Mouse (Mus musculus) hindbrain, embryonic 15.5 days (tissue): ENCODE data around the gene H2al1a. TPM values are rescaled to one million over a fixed set of nuclear protein-coding genes. Genes with fewer than 3 reads are reported as not detected.
"Not testable (repeated sequence)": the region's sequence is repeated elsewhere in the genome, so short reads cannot be mapped to it uniquely, and the experiment has no call there.

Experiments
- ATAC-seq: fragments of 200-750 bp; cut with Nextera tagmentation; 2 replicates; pipeline ENCODE4 v1.8.0; 2017; ENCODE audit warnings: low read depth, moderate number of reproducible peaks, moderate TSS enrichment; ENCODE audit not compliant: low FRiP score
- H3K27ac ChIP-seq: fragments of 300-500 bp; sonication (generic); replicated peaks from 2 replicates; pipeline ENCODE4 v1.5.1; 2015; ENCODE audit warnings: mild to moderate bottlenecking, inconsistent platforms
- H3K27me3 ChIP-seq: fragments of 300-500 bp; sonication (generic); 2 replicates; pipeline ENCODE4 v1.6.1; 2015; ENCODE audit warnings: control low read depth, inconsistent platforms
- H3K36me3 ChIP-seq: fragments of 300-500 bp; sonication (generic); 2 replicates; pipeline ENCODE4 v1.6.1; 2015; ENCODE audit warnings: control low read depth, inconsistent platforms
- H3K4me1 ChIP-seq: fragments of 300-500 bp; sonication (generic); replicated peaks from 2 replicates; pipeline ENCODE4 v1.6.1; 2015; ENCODE audit warnings: control low read depth, inconsistent platforms
- H3K4me2 ChIP-seq: fragments of 300-500 bp; sonication (generic); 2 replicates; pipeline ENCODE4 v1.6.1; 2015; ENCODE audit warnings: moderate library complexity, mild to moderate bottlenecking, inconsistent platforms
- H3K4me3 ChIP-seq: fragments of 300-500 bp; sonication (generic); 2 replicates; pipeline ENCODE4 v1.5.1; 2015; ENCODE audit warnings: mild to moderate bottlenecking, inconsistent platforms
- H3K9ac ChIP-seq: fragments of 300-500 bp; sonication (generic); 2 replicates; pipeline ENCODE4 v1.6.1; 2015; ENCODE audit warnings: inconsistent platforms
- H3K9me3 ChIP-seq: fragments of 300-500 bp; sonication (generic); 2 replicates; pipeline ENCODE4 v1.6.1; 2016; ENCODE audit warnings: control low read depth, inconsistent platforms
- WGBS: fragments of 180-500 bp; shearing (Covaris S2); methylation state at CpG from one replicate; pipeline ENCODE4 v1.1.7; 2015; 5-methylcytosine and 5-hydroxymethylcytosine counted together
- polyA plus RNA-seq: library from polyadenylated mRNA; unstranded; fragments of >200 nt; fragmentation: Nextera tagmentation; extraction: Ambion mirVana; gene quantifications from 2 replicates; pipeline ENCODE4 v1.2.1, GENCODE M21; 2015

Gene H2al1a
- polyA plus RNA-seq, 1 experiment from 2014 or later = not detected

DNA sequence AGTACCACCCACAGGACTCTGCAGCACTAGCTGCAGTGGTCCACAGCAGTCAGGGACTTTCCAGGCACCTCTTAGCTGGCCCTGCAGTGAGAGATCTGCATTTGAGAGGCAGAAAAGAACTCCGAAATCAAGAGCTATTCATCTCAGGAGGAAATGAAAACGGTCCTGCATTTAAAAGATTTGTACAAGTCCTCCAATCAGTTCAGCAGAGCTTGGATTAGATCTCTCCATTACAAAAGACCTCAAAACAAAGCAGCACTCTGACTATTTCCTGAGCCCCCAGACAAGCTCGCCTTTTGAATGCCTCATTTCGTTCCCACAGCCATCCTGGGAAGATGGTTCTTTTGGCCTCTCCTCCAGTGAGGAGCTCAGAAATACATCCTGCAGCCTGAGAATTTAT, 9.8 kb upstream of the H2al1a start:
- Histone ChIP-seq H3K9ac (no peak overlapping the region), H3K27me3 (no peaks in the 10 kb centered on the region), H3K27ac (no peak overlapping the region), H3K9me3 (no peaks in the 10 kb centered on the region), H3K4me2 (no peak overlapping the region), H3K4me3 (no peak overlapping the region), H3K4me1 (no peaks in the 10 kb centered on the region), H3K36me3 (no peaks in the 10 kb centered on the region)
- no peak for ATAC-seq
- WGBS = 49% methylated on average over 4 of the region's 4 CpGs

DNA sequence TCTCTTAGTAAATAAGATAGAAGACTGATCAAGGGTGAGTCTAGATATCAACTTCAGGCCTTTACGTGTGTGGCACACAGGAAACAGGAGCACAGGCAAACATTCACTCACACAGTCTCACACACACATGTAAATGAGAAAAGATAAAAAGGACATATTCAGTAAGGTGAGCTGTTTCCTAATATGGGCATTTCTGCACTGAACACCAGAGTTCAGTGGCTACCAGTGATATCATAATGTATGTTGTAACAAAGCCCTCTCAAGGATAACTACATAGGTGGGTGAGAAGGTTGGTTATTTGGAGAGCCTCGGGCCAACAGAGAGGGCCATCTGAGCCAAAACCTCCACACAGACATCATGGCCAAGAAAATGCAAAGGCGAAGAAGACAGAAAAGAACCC, 3.1 kb downstream of the H2al1a start, which contains the start of gene H2al1b:
Gene H2al1b, plus strand, starts transcription at position 301 of the 400 bp plus-strand sequence.
- not testable (repeated sequence) for H3K4me1 ChIP-seq, H3K4me2 ChIP-seq, H3K27ac ChIP-seq, H3K27me3 ChIP-seq, H3K9me3 ChIP-seq, H3K4me3 ChIP-seq, H3K9ac ChIP-seq, ATAC-seq, H3K36me3 ChIP-seq
- WGBS = 92% methylated on average over 1 of the region's 3 CpGs

DNA sequence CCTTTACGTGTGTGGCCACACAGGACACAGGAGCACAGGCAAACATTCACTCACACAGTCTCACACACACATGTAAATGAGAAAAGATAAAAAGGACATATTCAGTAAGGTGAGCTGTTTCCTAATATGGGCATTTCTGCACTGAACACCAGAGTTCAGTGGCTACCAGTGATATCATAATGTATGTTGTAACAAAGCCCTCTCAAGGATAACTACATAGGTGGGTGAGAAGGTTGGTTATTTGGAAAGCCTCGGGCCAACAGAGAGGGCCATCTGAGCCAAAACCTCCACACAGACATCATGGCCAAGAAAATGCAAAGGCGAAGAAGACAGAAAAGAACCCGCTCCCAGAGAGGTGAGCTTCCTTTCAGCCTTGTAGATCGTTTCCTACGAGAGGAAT, 6.3 kb downstream of the H2al1a start, which contains the start of gene H2al1c:
Gene H2al1c, plus strand, starts transcription at position 301 of the 400 bp plus-strand sequence.
- 96% methylated on average over 2 of the region's 6 CpGs for WGBS
- not testable (repeated sequence) for ATAC-seq, H3K27me3 ChIP-seq, H3K9ac ChIP-seq, H3K36me3 ChIP-seq, H3K27ac ChIP-seq, H3K9me3 ChIP-seq, H3K4me2 ChIP-seq, H3K4me1 ChIP-seq, H3K4me3 ChIP-seq

DNA sequence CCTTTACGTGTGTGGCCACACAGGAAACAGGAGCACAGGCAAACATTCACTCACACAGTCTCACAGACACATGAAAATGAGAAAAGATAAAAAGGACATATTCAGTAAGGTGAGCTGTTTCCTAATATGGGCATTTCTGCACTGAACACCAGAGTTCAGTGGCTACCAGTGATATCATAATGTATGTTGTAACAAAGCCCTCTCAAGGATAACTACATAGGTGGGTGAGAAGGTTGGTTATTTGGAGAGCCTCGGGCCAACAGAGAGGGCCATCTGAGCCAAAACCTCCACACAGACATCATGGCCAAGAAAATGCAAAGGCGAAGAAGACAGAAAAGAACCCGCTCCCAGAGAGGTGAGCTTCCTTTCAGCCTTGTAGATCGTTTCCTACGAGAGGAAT, 9.5 kb downstream of the H2al1a start, which contains the start of gene H2al1d:
Gene H2al1d, plus strand, starts transcription at position 301 of the 400 bp plus-strand sequence.
- not testable (repeated sequence) for H3K4me3 ChIP-seq, H3K9me3 ChIP-seq, H3K36me3 ChIP-seq, H3K27me3 ChIP-seq, ATAC-seq, H3K4me1 ChIP-seq, H3K4me2 ChIP-seq, H3K27ac ChIP-seq, H3K9ac ChIP-seq
- no CpG with 5 or more reads among the region's 6 CpGs for WGBS

DNA sequence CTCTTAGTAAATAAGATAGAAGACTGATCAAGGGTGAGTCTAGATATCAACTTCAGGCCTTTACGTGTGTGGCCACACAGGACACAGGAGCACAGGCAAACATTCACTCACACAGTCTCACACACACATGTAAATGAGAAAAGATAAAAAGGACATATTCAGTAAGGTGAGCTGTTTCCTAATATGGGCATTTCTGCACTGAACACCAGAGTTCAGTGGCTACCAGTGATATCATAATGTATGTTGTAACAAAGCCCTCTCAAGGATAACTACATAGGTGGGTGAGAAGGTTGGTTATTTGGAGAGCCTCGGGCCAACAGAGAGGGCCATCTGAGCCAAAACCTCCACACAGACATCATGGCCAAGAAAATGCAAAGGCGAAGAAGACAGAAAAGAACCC, 12.6 kb downstream of the H2al1a start, which contains the start of gene H2al1e:
Gene H2al1e, plus strand, starts transcription at position 301 of the 400 bp plus-strand sequence.
- not testable (repeated sequence) for H3K27ac ChIP-seq, H3K27me3 ChIP-seq, H3K36me3 ChIP-seq, ATAC-seq, H3K4me2 ChIP-seq, H3K4me3 ChIP-seq, H3K4me1 ChIP-seq, H3K9me3 ChIP-seq, H3K9ac ChIP-seq
- no CpG with 5 or more reads among the region's 3 CpGs for WGBS

DNA sequence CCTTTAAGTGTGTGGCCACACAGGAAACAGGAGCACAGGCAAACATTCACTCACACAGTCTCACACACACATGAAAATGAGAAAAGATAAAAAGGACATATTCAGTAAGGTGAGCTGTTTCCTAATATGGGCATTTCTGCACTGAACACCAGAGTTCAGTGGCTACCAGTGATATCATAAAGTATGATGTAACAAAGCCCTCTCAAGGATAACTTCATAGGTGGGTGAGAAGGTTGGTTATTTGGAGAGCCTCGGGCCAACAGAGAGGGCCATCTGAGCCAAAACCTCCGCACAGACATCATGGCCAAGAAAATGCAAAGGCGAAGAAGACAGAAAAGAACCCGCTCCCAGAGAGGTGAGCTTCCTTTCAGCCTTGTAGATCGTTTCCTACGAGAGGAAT, 15.8 kb downstream of the H2al1a start, which contains the start of gene H2al1f:
Gene H2al1f, plus strand, starts transcription at position 301 of the 400 bp plus-strand sequence.
- H3K4me3 ChIP-seq, H3K36me3 ChIP-seq, H3K4me1 ChIP-seq, H3K4me2 ChIP-seq, H3K27me3 ChIP-seq, ATAC-seq, H3K27ac ChIP-seq, H3K9ac ChIP-seq, H3K9me3 ChIP-seq: not testable (repeated sequence)
- WGBS = no CpG with 5 or more reads among the region's 6 CpGs

DNA sequence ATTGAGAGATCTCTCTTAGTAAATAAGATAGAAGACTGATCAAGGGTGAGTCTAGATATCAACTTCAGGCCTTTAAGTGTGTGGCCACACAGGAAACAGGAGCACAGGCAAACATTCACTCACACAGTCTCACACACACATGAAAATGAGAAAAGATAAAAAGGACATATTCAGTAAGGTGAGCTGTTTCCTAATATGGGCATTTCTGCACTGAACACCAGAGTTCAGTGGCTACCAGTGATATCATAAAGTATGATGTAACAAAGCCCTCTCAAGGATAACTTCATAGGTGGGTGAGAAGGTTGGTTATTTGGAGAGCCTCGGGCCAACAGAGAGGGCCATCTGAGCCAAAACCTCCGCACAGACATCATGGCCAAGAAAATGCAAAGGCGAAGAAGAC, 18.9 kb downstream of the H2al1a start, which contains the start of gene H2al1g:
Gene H2al1g, plus strand, starts transcription at position 301 of the 400 bp plus-strand sequence.
- H3K9me3 ChIP-seq, H3K27me3 ChIP-seq, H3K4me3 ChIP-seq, H3K36me3 ChIP-seq, H3K4me2 ChIP-seq, H3K27ac ChIP-seq, H3K4me1 ChIP-seq, ATAC-seq, H3K9ac ChIP-seq: not testable (repeated sequence)
- WGBS = no CpG with 5 or more reads among the region's 3 CpGs

DNA sequence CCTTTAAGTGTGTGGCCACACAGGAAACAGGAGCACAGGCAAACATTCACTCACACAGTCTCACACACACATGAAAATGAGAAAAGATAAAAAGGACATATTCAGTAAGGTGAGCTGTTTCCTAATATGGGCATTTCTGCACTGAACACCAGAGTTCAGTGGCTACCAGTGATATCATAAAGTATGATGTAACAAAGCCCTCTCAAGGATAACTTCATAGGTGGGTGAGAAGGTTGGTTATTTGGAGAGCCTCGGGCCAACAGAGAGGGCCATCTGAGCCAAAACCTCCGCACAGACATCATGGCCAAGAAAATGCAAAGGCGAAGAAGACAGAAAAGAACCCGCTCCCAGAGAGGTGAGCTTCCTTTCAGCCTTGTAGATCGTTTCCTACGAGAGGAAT, 22.1 kb downstream of the H2al1a start, which contains the start of gene H2al1h:
Gene H2al1h, plus strand, starts transcription at position 301 of the 400 bp plus-strand sequence.
- not testable (repeated sequence) for H3K4me2 ChIP-seq, H3K9me3 ChIP-seq, ATAC-seq, H3K27me3 ChIP-seq, H3K27ac ChIP-seq, H3K4me1 ChIP-seq, H3K36me3 ChIP-seq, H3K9ac ChIP-seq, H3K4me3 ChIP-seq
- whole genome bisulfite sequencing = no CpG with 5 or more reads among the region's 6 CpGs

DNA sequence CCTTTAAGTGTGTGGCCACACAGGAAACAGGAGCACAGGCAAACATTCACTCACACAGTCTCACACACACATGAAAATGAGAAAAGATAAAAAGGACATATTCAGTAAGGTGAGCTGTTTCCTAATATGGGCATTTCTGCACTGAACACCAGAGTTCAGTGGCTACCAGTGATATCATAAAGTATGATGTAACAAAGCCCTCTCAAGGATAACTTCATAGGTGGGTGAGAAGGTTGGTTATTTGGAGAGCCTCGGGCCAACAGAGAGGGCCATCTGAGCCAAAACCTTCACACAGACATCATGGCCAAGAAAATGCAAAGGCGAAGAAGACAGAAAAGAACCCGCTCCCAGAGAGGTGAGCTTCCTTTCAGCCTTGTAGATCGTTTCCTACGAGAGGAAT, 25.3 kb downstream of the H2al1a start, which contains the start of gene H2al1i:
Gene H2al1i, plus strand, starts transcription at position 301 of the 400 bp plus-strand sequence.
- not testable (repeated sequence) for H3K4me1 ChIP-seq, H3K9ac ChIP-seq, H3K27ac ChIP-seq, ATAC-seq, H3K4me3 ChIP-seq, H3K27me3 ChIP-seq, H3K4me2 ChIP-seq, H3K36me3 ChIP-seq, H3K9me3 ChIP-seq
- WGBS = 100% methylated on average over 1 of the region's 5 CpGs

DNA sequence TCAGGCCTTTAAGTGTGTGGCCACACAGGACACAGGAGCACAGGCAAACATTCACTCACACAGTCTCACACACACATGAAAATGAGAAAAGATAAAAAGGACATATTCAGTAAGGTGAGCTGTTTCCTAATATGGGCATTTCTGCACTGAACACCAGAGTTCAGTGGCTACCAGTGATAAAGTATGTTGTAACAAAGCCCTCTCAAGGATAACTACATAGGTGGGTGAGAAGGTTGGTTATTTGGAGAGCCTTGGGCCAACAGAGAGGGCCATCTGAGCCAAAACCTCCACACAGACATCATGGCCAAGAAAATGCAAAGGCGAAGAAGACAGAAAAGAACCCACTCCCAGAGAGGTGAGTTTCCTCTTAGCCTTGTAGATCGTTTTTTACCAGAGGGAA, 28.5 kb downstream of the H2al1a start, which contains the start of gene H2al1j:
Gene H2al1j, plus strand, starts transcription at position 301 of the 400 bp plus-strand sequence.
- ATAC-seq, H3K9ac ChIP-seq, H3K4me2 ChIP-seq, H3K27ac ChIP-seq, H3K4me3 ChIP-seq, H3K27me3 ChIP-seq, H3K4me1 ChIP-seq, H3K9me3 ChIP-seq, H3K36me3 ChIP-seq: not testable (repeated sequence)
- WGBS = 95% methylated on average over 2 of the region's 2 CpGs

DNA sequence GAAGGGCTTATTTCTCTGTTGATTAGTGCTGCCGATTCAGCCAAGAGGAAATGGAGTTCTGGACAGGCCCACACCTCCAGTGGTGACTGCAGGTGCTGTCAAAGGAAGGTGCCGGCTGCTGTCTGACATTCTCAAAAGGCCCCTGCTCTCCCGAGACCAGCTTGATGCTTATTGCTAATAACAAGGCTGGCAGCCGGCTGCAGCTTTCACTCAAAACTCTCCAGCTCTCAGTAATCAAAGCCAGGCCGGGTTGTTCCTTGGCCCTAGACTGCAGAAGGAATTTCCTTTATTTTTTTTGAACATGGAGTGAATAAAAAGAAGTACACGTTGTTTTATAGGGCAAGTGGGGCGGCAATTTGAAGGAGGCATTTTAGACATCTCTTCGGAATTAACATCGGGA, 46.7 kb downstream of the H2al1a start:
- WGBS = 64% methylated on average over 9 of the region's 9 CpGs
- Histone ChIP-seq H3K27me3 (no peaks in the 10 kb centered on the region), H3K4me3 (no peak overlapping the region), H3K4me2 (no peak overlapping the region), H3K9me3 (no peaks in the 10 kb centered on the region), H3K9ac (no peak overlapping the region), H3K4me1 (no peaks in the 10 kb centered on the region), H3K27ac (no peak overlapping the region), H3K36me3 (no peaks in the 10 kb centered on the region)
- no peak for ATAC-seq

DNA sequence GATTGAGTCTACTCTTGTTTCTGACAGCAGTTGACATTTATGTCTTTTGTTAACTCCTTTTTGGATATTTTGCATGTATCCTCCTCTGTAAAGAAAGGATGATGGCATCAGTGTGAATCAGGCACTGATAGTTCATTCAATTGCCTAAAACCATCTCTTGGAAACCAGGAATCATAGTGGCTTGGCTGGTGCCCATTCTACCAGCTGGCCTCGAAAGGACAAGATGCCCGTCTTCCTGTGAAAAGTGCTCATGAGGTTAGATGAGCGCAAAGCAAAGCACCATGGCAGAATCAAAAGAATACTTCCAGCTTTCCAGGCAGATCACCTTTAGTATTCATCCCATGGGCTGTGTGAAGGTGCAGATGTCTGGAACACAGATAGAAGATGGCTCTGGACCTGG, 47.7 kb downstream of the H2al1a start:
- WGBS = 80% methylated on average over 3 of the region's 3 CpGs
- no peak overlapping the region for H3K27ac ChIP-seq
- no peak for ATAC-seq

More for the DNA sequence above, 47.7 kb downstream of the H2al1a start:
- Histone ChIP-seq H3K4me2 (no peak overlapping the region), H3K36me3 (no peaks in the 10 kb centered on the region), H3K9me3 (no peaks in the 10 kb centered on the region), H3K4me3 (no peak overlapping the region), H3K27me3 (no peaks in the 10 kb centered on the region), H3K9ac (no peak overlapping the region), H3K4me1 (no peaks in the 10 kb centered on the region)
